Mouse (Mus musculus) left cerebral cortex, postnatal 10 days (tissue): ENCODE data around the gene Ccdc50. TPM values are rescaled to one million over a fixed set of nuclear protein-coding genes. Genes with fewer than 3 reads are reported as not detected.

Experiments
- DNase-seq, 2 experiments: peaks; one replicate each; pipeline ENCODE4 v3.0.0; 2021 to 2022; ENCODE audit warnings: low spot score in 2 of 2, mixed read lengths in 1 of 2; ENCODE audit errors: extremely low spot score in 1 of 2
- intact Hi-C: fragments of 180-260 bp; cut with DNase I; formaldehyde crosslinking; loops from one replicate; pipeline ENCODE4 v1.15.1; 2025
- total RNA-seq, 2 experiments: library from RNA; stranded (reverse); gene quantifications; 2 replicates each; pipeline ENCODE4 v1.2.3; 2021

The Ccdc50 gene
- total RNA-seq, 2 experiments from 2014 or later: 74.6 to 77.5 TPM

DNA sequence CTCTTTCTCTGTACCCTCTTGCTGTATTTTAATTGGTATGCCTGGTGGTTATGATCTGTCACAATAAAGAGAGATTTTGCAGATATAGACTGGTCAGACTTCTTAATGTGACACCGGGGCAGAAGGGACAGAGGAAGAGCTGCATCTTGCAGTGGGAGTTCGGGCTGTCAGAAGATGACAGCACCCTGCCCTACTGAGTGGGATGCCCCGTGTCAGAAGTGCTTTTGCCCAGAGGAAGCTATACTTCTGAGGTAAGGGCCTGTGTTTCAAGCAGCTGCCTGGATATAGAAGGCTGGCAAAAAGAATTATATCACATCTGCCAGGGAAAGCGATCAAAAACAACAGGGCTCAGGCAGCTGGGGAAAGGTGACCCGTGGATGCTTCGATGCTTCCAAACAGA lies 82.7 kb downstream of the Ccdc50 start:
- DNase-seq: no peak
- intact Hi-C loops: no loop called here

DNA sequence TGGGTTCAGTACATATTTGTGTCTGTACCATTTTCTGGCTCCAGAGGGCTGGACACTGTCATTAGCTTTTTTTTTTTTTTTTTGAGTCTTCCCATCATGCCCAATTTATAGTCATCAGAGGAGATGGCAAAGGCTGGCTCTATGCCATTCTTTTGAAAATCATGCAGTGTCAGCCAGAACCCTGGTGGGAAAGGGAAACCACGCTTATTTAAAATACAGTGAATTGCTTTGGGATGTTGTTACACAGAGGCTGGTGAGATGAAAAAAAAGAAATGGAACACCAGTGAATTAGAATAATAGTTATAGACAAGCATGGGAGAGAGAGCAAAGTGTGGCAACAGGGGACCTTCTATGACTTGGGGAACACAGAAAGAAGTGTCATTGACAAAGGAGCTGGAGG lies 95.2 kb downstream of the Ccdc50 start:
- DNase-seq: no peak
- intact Hi-C loops: no loop called here

Other genes with a start within 250 kb of the Ccdc50 start
- under 1 TPM; 0.47 to 0.49 TPM for gene Ostn, start 81.4 kb upstream of the Ccdc50 start, total RNA-seq
- not detected for gene Uts2b, start 18.6 kb upstream of the Ccdc50 start, total RNA-seq